Mouse (Mus musculus) G1E (cell line): ENCODE results near the gene Brf1.

Source experiments
- CTCF ChIP-seq: IDR thresholded peaks from 2 replicates; pipeline ENCODE4 v1.5.1; 2012; ENCODE audit warnings: low read depth, low read length, inconsistent platforms, mixed read lengths
- TAL1 ChIP-seq: conservative IDR thresholded peaks from 2 replicates; pipeline ENCODE4 v1.6.1; 2012; ENCODE audit warnings: low read depth, low read length, inconsistent platforms, mixed read lengths

DNA sequence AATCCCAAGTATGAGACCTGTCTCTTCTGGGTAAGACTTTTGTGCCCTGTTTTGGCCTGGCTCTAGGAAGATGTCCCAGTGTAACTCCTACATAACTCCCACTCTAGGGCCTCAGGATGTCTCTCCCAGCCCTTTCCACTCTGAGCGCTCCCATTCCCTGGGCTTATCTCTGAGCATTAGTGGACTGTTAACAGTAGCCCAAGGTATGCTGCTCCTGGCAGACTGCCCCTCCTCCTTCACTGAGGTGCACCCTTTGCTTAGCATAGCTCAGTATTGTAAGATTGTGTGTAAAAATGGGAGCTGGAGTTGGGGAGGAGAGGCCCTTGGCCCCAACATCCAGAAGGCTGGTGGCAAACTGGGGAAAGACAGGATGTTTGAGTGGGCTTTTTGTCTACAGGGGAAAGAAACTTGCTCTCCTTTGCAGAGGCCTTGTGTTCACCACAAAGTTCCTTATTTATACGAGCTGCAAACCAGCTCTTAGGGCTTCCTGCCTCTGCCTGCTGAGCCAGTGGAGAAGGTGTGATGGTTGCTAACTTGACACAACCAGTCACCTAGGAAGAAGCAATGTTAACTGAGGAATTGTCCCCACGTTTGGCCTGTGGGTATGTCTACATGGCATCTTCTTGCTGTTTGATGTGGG is 47.5 kb downstream of the Brf1 start:
- TF ChIP-seq CTCF, result no peak
- no peak for TF ChIP-seq TAL1
